Mouse (Mus musculus): ENCODE measurements around the gene Zfand3. TPM values are rescaled to one million over a fixed set of nuclear protein-coding genes. Genes with fewer than 3 reads are reported as not detected.

The Zfand3 gene
- polyA plus RNA-seq, 1 experiment: 58.6 TPM

DNA sequence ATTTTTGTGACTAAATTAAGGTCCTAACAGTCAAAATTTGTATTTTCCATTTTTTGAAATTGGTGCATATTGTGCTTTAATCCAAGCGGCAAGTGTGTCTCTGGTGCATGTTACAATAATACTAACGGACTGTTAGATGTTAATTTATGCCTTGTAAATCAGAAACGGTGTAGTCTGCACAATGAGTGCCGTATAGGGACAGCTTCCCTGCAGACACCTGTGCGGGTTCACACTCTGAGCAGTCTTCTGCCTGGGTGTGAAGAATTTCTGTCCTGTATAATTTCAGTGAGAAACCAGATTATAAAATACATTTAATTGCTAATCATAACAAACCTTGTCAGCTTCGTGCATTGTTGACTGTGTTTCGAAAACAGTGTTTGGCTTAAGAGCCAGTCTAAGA is 124.7 kb downstream of the Zfand3 start:
- no peak overlapping the region for H3K27ac ChIP-seq (ENCODE audit: insufficient read depth, low read depth, low read length)
- TF ChIP-seq CTCF (IDR thresholded peaks at IDR 0.05; ENCODE audit: extremely low read depth, insufficient read length, insufficient replicate concordance, low read depth, low read length) (no peak), POLR2A (IDR thresholded peaks at IDR 0.05; ENCODE audit: low read depth, low read length) (no peak)
- H3K4me1 ChIP-seq (ENCODE audit: control insufficient read depth, insufficient read depth, insufficient read length, low read length): peaks cover 7% of the 10 kb centered on the region
- H3K27me3 ChIP-seq (ENCODE audit: control insufficient read depth, insufficient read depth, low read length): no peaks in the 10 kb centered on the region
- H3K4me3 ChIP-seq (ENCODE audit: low read depth, low read length): no peak overlapping the region
- 0 out of 2 replicates have a peak, but pooled peaks cover 1% of the 10 kb centered on the region for H3K36me3 ChIP-seq (ENCODE audit: control insufficient read depth, insufficient read depth, low read length)
- WGBS: 85% methylated on average over 7 of the region's 7 CpGs

DNA sequence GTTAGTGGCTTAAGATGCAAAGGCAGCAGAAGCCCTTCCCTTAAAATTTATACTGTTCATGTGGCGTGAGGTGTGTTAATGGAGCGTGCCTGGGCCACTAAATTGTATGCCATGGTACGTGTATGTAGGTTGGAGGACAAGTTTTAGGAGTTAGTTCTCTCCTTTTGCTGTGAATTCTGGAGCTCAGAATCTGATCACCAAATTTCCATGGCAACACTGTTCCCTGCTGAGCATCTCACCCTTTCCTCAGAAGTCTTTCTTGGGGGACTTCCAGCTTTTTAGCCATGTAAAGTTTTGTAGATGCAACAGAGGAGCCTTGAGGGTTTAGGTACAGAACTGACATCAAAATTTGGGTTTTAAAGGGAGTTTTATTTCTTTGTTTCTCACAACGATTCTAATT is 125.8 kb downstream of the Zfand3 start:
- H3K27me3 ChIP-seq (ENCODE audit: control insufficient read depth, insufficient read depth, low read length): no peaks in the 10 kb centered on the region
- 0 out of 2 replicates have a peak, but pooled peaks cover 1% of the 10 kb centered on the region for H3K36me3 ChIP-seq (ENCODE audit: control insufficient read depth, insufficient read depth, low read length)
- H3K4me1 ChIP-seq (ENCODE audit: control insufficient read depth, insufficient read depth, insufficient read length, low read length): peaks cover 12% of the 10 kb centered on the region
- H3K27ac ChIP-seq (ENCODE audit: insufficient read depth, low read depth, low read length): no peak overlapping the region
- WGBS: 83% methylated on average over 4 of the region's 4 CpGs
- no peak for TF ChIP-seq POLR2A (IDR thresholded peaks at IDR 0.05; ENCODE audit: low read depth, low read length)
- TF ChIP-seq CTCF (IDR thresholded peaks at IDR 0.05; ENCODE audit: extremely low read depth, insufficient read length, insufficient replicate concordance, low read depth, low read length): no peak
- no peak overlapping the region for H3K4me3 ChIP-seq (ENCODE audit: low read depth, low read length)

GRCm38 (mm10) chr17:30133641-30134040 is 129.1 kb downstream of the Zfand3 start:
- peak overlapping the region; percentile 55 for H3K27ac ChIP-seq (ENCODE audit: insufficient read depth, low read depth, low read length)
- 0 out of 2 replicates have a peak overlapping the region, but pooled peaks have one; percentile 2 for H3K4me3 ChIP-seq (ENCODE audit: low read depth, low read length)
- no peaks in the 10 kb centered on the region for H3K27me3 ChIP-seq (ENCODE audit: control insufficient read depth, insufficient read depth, low read length)
- no peak for TF ChIP-seq POLR2A (IDR thresholded peaks at IDR 0.05; ENCODE audit: low read depth, low read length)
- TF ChIP-seq CTCF (IDR thresholded peaks at IDR 0.05; ENCODE audit: extremely low read depth, insufficient read length, insufficient replicate concordance, low read depth, low read length): no peak
- H3K4me1 ChIP-seq (ENCODE audit: control insufficient read depth, insufficient read depth, insufficient read length, low read length): peaks cover 22% of the 10 kb centered on the region
- H3K36me3 ChIP-seq (ENCODE audit: control insufficient read depth, insufficient read depth, low read length): peaks cover 3% of the 10 kb centered on the region
- 30% methylated on average over 12 of the region's 12 CpGs for WGBS

DNA sequence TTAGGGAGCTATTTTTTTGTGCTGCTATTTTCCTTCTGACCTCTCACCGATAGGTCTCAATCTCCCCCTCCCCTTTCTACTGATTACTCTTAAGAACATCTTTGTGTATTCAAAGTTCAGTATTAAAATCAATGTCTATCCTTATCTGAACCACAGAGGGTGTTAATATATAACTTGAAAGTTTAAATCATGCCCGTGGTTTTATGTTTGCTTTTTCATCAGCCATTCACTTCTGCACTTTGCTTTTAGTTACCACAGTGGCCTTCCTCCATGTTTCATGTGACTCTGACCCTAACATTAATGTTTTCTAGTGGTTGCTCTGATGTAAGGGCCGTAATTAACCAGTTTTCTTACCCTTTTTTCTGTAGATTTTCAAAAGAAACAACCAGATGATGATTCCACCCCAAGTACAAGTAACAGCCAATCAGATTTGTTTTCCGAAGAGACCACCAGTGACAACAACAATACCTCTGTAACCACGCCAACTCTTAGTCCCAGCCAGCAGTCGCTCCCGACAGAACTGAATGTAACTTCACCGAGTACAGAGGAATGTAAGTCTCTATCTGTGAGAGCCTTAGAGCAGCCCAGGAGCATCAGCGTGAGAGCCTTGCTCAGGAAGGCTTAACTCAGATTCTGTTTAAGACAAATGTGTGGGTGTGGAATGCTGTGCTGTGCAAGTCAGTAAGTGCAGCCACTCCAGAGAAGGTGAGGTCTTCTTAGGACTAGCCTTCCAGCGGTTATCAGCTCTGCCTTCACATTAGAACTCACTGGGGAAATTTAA is 130.6 kb downstream of the Zfand3 start:
- H3K36me3 ChIP-seq (ENCODE audit: control insufficient read depth, insufficient read depth, low read length): peaks cover 3% of the 10 kb centered on the region
- no peak for TF ChIP-seq POLR2A (IDR thresholded peaks at IDR 0.05; ENCODE audit: low read depth, low read length)
- H3K4me3 ChIP-seq (ENCODE audit: low read depth, low read length): no peak overlapping the region
- WGBS: 26% methylated on average over 10 of the region's 10 CpGs
- peaks cover 26% of the 10 kb centered on the region for H3K4me1 ChIP-seq (ENCODE audit: control insufficient read depth, insufficient read depth, insufficient read length, low read length)
- no peaks in the 10 kb centered on the region for H3K27me3 ChIP-seq (ENCODE audit: control insufficient read depth, insufficient read depth, low read length)
- peak overlapping the region; percentile 81 for H3K27ac ChIP-seq (ENCODE audit: insufficient read depth, low read depth, low read length)

- H3K27me3 ChIP-seq (ENCODE audit: control insufficient read depth, insufficient read depth, low read length): no peaks in the 10 kb centered on the region
- peak overlapping the region; percentile 81 for H3K27ac ChIP-seq (ENCODE audit: insufficient read depth, low read depth, low read length)
- H3K4me3 ChIP-seq (ENCODE audit: low read depth, low read length): no peak overlapping the region
- peaks cover 3% of the 10 kb centered on the region for H3K36me3 ChIP-seq (ENCODE audit: control insufficient read depth, insufficient read depth, low read length)
- WGBS: 21% methylated on average over 6 of the region's 6 CpGs
- no peak for TF ChIP-seq POLR2A (IDR thresholded peaks at IDR 0.05; ENCODE audit: low read depth, low read length)
- no peak for TF ChIP-seq CTCF (IDR thresholded peaks at IDR 0.05; ENCODE audit: extremely low read depth, insufficient read length, insufficient replicate concordance, low read depth, low read length)
- peaks cover 26% of the 10 kb centered on the region for H3K4me1 ChIP-seq (ENCODE audit: control insufficient read depth, insufficient read depth, insufficient read length, low read length)
Measured at GRCm38 (mm10) chr17:30135890-30136289, 131.4 kb downstream of the Zfand3 start.

- no peaks in the 10 kb centered on the region for H3K27me3 ChIP-seq (ENCODE audit: control insufficient read depth, insufficient read depth, low read length)
- peaks cover 26% of the 10 kb centered on the region for H3K4me1 ChIP-seq (ENCODE audit: control insufficient read depth, insufficient read depth, insufficient read length, low read length)
- TF ChIP-seq POLR2A (IDR thresholded peaks at IDR 0.05; ENCODE audit: low read depth, low read length) (no peak), CTCF (IDR thresholded peaks at IDR 0.05; ENCODE audit: extremely low read depth, insufficient read length, insufficient replicate concordance, low read depth, low read length) (no peak)
- WGBS: 14% methylated on average over 5 of the region's 5 CpGs
- H3K36me3 ChIP-seq (ENCODE audit: control insufficient read depth, insufficient read depth, low read length): peaks cover 3% of the 10 kb centered on the region
- H3K4me3 ChIP-seq (ENCODE audit: low read depth, low read length): no peak overlapping the region
- H3K27ac ChIP-seq (ENCODE audit: insufficient read depth, low read depth, low read length): peak overlapping the region; percentile 83
Measured at GRCm38 (mm10) chr17:30136684-30137083, 132.2 kb downstream of the Zfand3 start.

GRCm38 (mm10) chr17:30137115-30137514 is 132.6 kb downstream of the Zfand3 start:
- Histone ChIP-seq H3K4me3 (ENCODE audit: low read depth, low read length) (no peak overlapping the region), H3K36me3 (ENCODE audit: control insufficient read depth, insufficient read depth, low read length) (peaks cover 3% of the 10 kb centered on the region), H3K27ac (ENCODE audit: insufficient read depth, low read depth, low read length) (peak overlapping the region; percentile 88), H3K27me3 (ENCODE audit: control insufficient read depth, insufficient read depth, low read length) (no peaks in the 10 kb centered on the region), H3K4me1 (ENCODE audit: control insufficient read depth, insufficient read depth, insufficient read length, low read length) (peaks cover 25% of the 10 kb centered on the region)
- WGBS: 23% methylated on average over 4 of the region's 4 CpGs
- TF ChIP-seq POLR2A (IDR thresholded peaks at IDR 0.05; ENCODE audit: low read depth, low read length): no peak
- TF ChIP-seq CTCF (IDR thresholded peaks at IDR 0.05; ENCODE audit: extremely low read depth, insufficient read length, insufficient replicate concordance, low read depth, low read length): no peak

All from small intestine, adult 2 months (tissue).